Mouse (Mus musculus) ES-Bruce4 (cell line): ENCODE measurements at regions not wholly inside any gene's neighbourhood (a gene's known extent, or its start where the extent isn't known, plus 50 kb on each side); places are given as distances from the start of the nearest gene placed in this dataset.

Experiments used
- EP300 ChIP-seq: IDR thresholded peaks from 2 replicates; pipeline ENCODE4 v1.6.1; 2011; ENCODE audit warnings: low read depth, low read length; ENCODE audit not compliant: insufficient read depth
- POLR2A ChIP-seq: IDR thresholded peaks from one replicate; pipeline ENCODE4 v1.8.1; 2011; ENCODE audit warnings: low read length; ENCODE audit not compliant: insufficient read depth

GRCm38 (mm10) chr3:157759856-157760255 is 165.0 kb downstream of the Cth start:
- TF ChIP-seq EP300 (no peak), POLR2A (no peak)
